Mouse (Mus musculus) monocyte, adult 59 days (primary cell): ENCODE data around the gene Angpt4. TPM values are rescaled to one million over a fixed set of nuclear protein-coding genes. Genes with fewer than 3 reads are reported as not detected.

ENCODE experiments used
- total RNA-seq, 2 experiments: library from RNA; stranded (reverse); gene quantifications; one replicate each; pipeline ENCODE4 v1.2.4; 2023

The Angpt4 gene
- total RNA-seq: not detected

DNA sequence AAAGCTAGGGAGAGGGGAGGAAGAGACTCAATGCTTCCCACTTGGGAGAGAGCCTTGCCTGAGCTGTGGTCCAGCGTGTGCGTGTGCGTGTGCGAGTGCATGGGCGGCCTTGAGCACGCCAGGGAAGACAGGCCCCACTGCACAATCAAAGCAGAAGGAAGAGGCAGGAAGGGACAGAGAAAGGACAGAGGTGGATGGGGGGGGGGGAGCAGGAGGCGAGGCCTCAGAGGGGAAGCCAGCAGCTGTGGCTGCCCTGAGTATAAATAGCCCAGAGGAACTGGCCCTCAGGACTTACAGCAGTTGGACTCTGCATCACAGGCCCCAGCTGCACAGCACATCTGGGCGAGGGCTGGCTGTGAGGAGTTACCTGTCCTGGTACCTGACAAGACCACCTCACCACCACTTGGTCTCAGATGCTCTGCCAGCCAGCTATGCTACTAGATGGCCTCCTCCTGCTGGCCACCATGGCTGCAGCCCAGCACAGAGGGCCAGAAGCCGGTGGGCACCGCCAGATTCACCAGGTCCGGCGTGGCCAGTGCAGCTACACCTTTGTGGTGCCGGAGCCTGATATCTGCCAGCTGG, at the start of gene Angpt4:
Angpt4 (plus strand) TSS at position 292 of the 582 bp plus-strand sequence.

GRCm38 (mm10) chr2:151979470-151980354, 68.7 kb downstream of the Angpt4 start, which contains the start of gene Fam110a:
Gene Fam110a, minus strand, starts transcription at chr2:151980219.

Other genes starting within 250 kb of the Angpt4 start
- gene Rad21l, start 242.7 kb upstream of the Angpt4 start, total RNA-seq: not detected
- gene Tmem74b, start 209.2 kb upstream of the Angpt4 start, total RNA-seq: not detected
- 10 to 100 TPM; 22.4 to 22.6 TPM for gene Psmf1, start 167.0 kb upstream of the Angpt4 start, total RNA-seq
- gene Rspo4, start 68.3 kb upstream of the Angpt4 start, total RNA-seq: not detected
- gene Fam110a, start 69.0 kb downstream of the Angpt4 start, total RNA-seq: 1 to 10 TPM; 7.6 to 8.3 TPM
- 1 to 10 TPM in 1 of 2 experiments, under 1 TPM in 1; 0.39 to 1.4 TPM for gene Slc52a3, start 85.3 kb downstream of the Angpt4 start, total RNA-seq
- gene Scrt2, start 170.3 kb downstream of the Angpt4 start, total RNA-seq: not detected
- 1 to 10 TPM; 4.2 to 6.6 TPM for gene Srxn1, start 194.3 kb downstream of the Angpt4 start, total RNA-seq
- gene Tcf15, start 232.4 kb downstream of the Angpt4 start, total RNA-seq: not detected